Mouse (Mus musculus) small intestine, adult 2 months (tissue): ENCODE measurements around the gene Ccdc184. TPM values are rescaled to one million over a fixed set of nuclear protein-coding genes. Genes with fewer than 3 reads are reported as not detected.

Experiments used
- H3K27ac ChIP-seq: fragments of 200-500 bp; 2 replicates; pipeline ENCODE4 v1.5.1; 2012; ENCODE audit warnings: low read depth, low read length, control low read depth, inconsistent platforms; ENCODE audit not compliant: insufficient read depth
- H3K27me3 ChIP-seq: fragments of 200-500 bp; 2 replicates; pipeline ENCODE4 v1.6.1; 2012; ENCODE audit warnings: mild to moderate bottlenecking, moderate library complexity, low read length, inconsistent platforms; ENCODE audit not compliant: control insufficient read depth, insufficient read depth
- H3K36me3 ChIP-seq: fragments of 200-500 bp; 2 replicates; pipeline ENCODE4 v1.6.1; 2012; ENCODE audit warnings: mild to moderate bottlenecking, low read length, control low read depth, inconsistent platforms; ENCODE audit not compliant: control insufficient read depth, insufficient read depth
- H3K4me1 ChIP-seq: fragments of 200-500 bp; 2 replicates; pipeline ENCODE4 v1.6.1; 2012; ENCODE audit warnings: low read length, inconsistent platforms, mixed read lengths; ENCODE audit not compliant: control insufficient read depth, insufficient read depth, insufficient read length
- H3K4me3 ChIP-seq: fragments of 200-500 bp; 2 replicates; pipeline ENCODE4 v1.5.1; 2012; ENCODE audit warnings: low read depth, mild to moderate bottlenecking, control low read depth, inconsistent platforms, low read length, moderate library complexity
- CTCF ChIP-seq: fragments of 200-500 bp; IDR thresholded peaks from 2 replicates; pipeline ENCODE4 v1.5.1; 2012; ENCODE audit warnings: low read depth, mild to moderate bottlenecking, control low read depth, inconsistent platforms, low read length, moderate library complexity, mixed read lengths; ENCODE audit not compliant: insufficient replicate concordance, insufficient read length; ENCODE audit errors: extremely low read depth
- POLR2A ChIP-seq: fragments of 200-500 bp; IDR thresholded peaks from 2 replicates; pipeline ENCODE4 v1.6.1; 2012; ENCODE audit warnings: low read depth, mild to moderate bottlenecking, control low read depth, inconsistent platforms, low read length, moderate library complexity
- WGBS: fragments of 180-500 bp; shearing (Covaris S2); methylation state at CpG from one replicate; pipeline ENCODE4 v1.1.7; 2018; 5-methylcytosine and 5-hydroxymethylcytosine counted together
- polyA plus RNA-seq: library from polyadenylated mRNA; depleted of rRNA; stranded (reverse); fragments of >200 nt; gene quantifications from 2 replicates; pipeline ENCODE4 v1.2.3, GENCODE M21; 2012

The Ccdc184 gene
- polyA plus RNA-seq, 1 experiment = 0.43 TPM

DNA sequence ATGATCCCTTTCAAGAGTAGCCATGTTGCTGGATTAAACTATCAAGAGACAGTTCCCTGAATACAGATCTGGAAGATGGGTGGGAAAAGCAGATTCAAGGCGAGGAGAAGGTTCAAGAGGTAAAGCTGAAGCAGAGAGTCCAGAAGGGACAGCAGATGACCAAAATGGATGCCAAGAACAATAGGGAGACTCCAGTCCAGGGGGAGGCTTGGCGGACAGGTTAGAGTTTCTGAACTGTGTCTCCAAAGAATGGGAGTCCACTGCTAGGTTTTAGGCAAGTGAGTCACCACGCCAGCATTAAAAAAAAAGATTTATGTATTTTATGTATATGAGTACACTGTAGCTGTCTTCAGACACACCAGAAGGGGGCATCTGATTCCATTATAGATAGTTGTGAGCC is 12.3 kb upstream of the Ccdc184 start:
- 78% methylated on average over 3 of the region's 3 CpGs for WGBS
- no peak for TF ChIP-seq POLR2A
- H3K4me1 ChIP-seq = peaks cover 3% of the 10 kb centered on the region; the same call in 1 of the 2 replicates
- no peaks in the 10 kb centered on the region for H3K36me3 ChIP-seq
- H3K27ac ChIP-seq = no peak overlapping the region
- H3K27me3 ChIP-seq = no peaks in the 10 kb centered on the region
- no peak overlapping the region for H3K4me3 ChIP-seq

DNA sequence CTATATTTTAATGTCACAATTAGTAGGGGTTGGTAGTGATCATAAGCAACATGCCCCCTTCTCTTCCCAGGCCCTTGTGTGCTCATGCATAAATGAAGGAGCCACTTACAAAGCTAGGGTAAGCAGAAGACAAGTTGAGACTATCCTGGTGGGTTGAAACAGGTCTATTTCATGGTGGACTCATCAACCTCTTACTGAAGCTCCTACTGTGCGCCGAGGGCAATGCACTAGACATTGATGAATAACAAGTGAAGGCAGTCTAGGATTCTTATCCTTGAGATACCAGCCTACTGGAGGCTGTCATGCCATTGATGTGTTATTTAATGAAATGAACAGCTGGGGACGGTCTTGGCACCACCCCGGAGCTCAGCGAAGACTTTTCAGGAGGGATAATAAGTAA is 11.7 kb upstream of the Ccdc184 start:
- TF ChIP-seq CTCF (no peak), POLR2A (no peak)
- Histone ChIP-seq H3K36me3 (no peaks in the 10 kb centered on the region), H3K4me3 (no peak overlapping the region), H3K4me1 (peaks cover 3% of the 10 kb centered on the region; the same call in 1 of the 2 replicates), H3K27me3 (no peaks in the 10 kb centered on the region), H3K27ac (no peak overlapping the region)
- WGBS = 90% methylated on average over 5 of the region's 5 CpGs

DNA sequence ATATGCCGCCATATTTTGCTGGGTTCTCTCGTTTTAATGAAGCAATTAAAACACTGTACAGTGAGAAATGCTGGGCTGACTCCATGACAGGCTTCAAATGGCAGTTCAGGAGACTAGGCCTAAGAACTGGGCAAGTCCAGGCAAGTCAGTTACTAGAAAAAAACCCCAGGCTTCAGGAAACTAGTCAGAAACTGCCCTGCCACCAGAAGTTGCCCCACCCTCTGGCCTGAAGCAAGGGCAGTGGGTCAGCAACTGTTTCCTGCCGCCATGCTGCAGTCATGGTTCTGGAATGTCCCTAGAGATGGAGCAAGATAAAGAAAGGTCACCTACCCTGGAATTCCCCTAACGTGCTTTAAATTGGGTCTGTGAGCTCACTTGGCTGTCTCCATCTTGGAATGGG is 11.0 kb upstream of the Ccdc184 start:
- H3K4me3 ChIP-seq = no peak overlapping the region
- no peaks in the 10 kb centered on the region for H3K36me3 ChIP-seq
- 68% methylated on average over 4 of the region's 4 CpGs for WGBS
- no peak overlapping the region for H3K27ac ChIP-seq
- TF ChIP-seq CTCF (no peak), POLR2A (no peak)
- H3K4me1 ChIP-seq = peaks cover 3% of the 10 kb centered on the region; the same call in 1 of the 2 replicates
- no peaks in the 10 kb centered on the region for H3K27me3 ChIP-seq

DNA sequence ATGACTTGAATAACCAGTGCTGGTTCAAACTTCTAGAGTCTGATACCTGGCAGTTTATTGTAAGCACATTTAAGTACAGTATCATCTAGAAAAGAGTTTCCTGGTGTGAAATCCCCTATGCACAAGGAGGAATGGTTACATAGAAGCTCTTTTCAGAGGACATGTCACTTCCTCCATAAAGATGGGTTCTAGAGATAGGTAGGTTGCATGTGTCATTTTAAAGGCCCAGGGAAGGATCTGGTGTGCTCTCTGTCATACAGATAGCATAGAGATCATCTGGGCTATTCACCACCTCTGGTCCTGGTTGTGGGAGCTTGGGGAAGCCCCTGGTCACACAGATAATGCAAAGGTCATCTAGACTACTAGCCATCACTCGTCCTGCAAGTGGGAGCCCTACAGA is 9.7 kb upstream of the Ccdc184 start:
- no peak overlapping the region for H3K27ac ChIP-seq
- no peaks in the 10 kb centered on the region for H3K36me3 ChIP-seq
- WGBS = 41% methylated on average over 1 of the region's 1 CpGs
- H3K4me1 ChIP-seq = no peaks in the 10 kb centered on the region
- TF ChIP-seq POLR2A (no peak), CTCF (no peak)
- H3K4me3 ChIP-seq = no peak overlapping the region
- H3K27me3 ChIP-seq = no peaks in the 10 kb centered on the region

DNA sequence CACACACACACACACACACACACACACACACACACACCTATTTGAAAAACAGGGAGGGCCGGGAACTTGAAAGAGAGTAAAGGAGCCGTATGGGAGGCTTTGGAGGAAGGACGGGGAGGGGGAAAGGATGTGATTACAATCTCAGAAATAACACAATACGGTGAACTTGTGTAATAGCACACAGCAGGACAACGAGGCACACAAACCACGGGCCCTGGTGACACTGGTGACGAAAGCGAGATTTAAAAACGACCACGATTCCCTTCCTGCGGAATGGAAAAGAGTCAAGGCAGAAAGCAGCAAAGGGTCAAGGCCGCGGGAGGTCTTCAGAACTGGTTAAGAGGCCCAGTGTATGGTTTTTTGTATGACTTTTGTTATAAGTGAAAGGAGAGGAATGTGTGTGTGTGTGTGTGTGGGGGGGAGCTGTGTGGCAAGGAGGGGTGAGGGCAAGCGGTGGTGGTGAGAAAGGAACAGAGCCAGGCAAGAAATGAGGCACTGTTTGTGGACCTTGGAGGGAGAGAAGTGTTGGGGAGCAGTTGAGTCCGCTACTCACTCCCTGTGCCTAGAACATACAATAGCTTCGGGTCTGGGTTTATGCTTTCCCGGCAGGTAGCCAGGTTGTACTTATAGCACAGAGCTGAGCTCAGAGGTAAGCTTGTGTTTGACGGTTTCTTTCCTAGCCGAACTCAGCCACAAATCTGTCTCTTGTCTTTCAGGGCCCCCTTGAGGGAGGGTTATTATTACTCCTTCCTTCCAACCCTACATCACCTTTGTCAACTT is 5.7 kb upstream of the Ccdc184 start:
- 0 out of 2 replicates have a peak, but pooled peaks cover 6% of the 10 kb centered on the region for H3K27me3 ChIP-seq
- H3K4me1 ChIP-seq = no peaks in the 10 kb centered on the region
- no peak overlapping the region for H3K27ac ChIP-seq
- 68% methylated on average over 19 of the region's 19 CpGs for WGBS
- TF ChIP-seq POLR2A (no peak), CTCF (no peak)
- no peaks in the 10 kb centered on the region for H3K36me3 ChIP-seq
- no peak overlapping the region for H3K4me3 ChIP-seq

DNA sequence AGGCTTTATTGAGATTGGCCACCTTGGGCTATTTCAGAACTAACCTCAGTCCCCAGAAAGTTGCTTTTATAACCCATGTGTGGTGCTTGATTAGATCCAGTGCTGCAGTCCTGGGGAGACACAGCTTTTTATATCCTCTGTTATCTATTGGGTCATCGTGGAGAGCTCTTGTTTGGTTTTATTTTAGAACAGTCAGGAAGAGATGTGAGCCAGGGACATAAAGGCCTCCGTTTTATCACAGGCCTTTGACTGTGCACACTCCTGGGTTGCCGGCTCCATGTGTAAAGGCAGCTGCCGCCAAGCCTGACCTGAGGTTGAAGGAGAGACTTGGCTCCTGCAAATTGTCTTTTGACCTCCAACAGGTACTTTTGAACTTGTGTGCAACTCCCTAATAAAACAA is 4.4 kb upstream of the Ccdc184 start:
- H3K36me3 ChIP-seq = no peaks in the 10 kb centered on the region
- WGBS = 57% methylated on average over 4 of the region's 4 CpGs
- TF ChIP-seq POLR2A (no peak), CTCF (no peak)
- no peak overlapping the region for H3K27ac ChIP-seq
- no peaks in the 10 kb centered on the region for H3K4me1 ChIP-seq
- no peak overlapping the region for H3K4me3 ChIP-seq
- peaks cover 13% of the 10 kb centered on the region for H3K27me3 ChIP-seq

DNA sequence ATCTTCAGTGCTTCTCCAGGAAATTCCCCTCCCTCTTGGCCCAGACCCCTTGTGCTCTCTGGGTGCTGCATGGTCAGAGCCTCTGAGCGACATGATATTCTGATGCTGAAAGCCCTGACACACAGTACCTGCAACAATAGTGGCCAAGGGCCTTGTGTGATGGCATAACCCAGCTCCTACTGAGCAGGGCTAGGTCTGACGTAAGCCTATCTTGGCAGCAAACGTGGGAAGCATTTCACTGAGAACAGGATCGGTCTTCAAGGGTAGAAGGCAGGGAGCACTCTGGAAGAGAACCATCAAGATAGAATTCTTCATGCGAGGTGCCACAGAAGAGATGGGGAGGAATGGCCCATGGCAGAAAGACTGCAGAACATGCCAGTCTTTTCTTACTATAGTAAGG is 1.4 kb upstream of the Ccdc184 start, which contains the start of gene Asb8:
TSS of gene Asb8 (minus strand) at position 101 of the 400 bp plus-strand sequence.
- peaks cover 7% of the 10 kb centered on the region for H3K4me1 ChIP-seq
- H3K27ac ChIP-seq = no peak within 1 kb of the TSS
- TF ChIP-seq CTCF = no peak
- TF ChIP-seq POLR2A = no peak
- WGBS = 79% methylated on average over 5 of the region's 5 CpGs
- H3K27me3 ChIP-seq = peaks cover 25% of the 10 kb centered on the region
- H3K36me3 ChIP-seq = no peaks in the 10 kb centered on the region
- no peak within 1 kb of the TSS for H3K4me3 ChIP-seq
